Mouse (Mus musculus) kidney, adult 2 months (tissue): ENCODE measurements around the gene Mxd3.

Experiments used
- CTCF ChIP-seq: fragments of 200-500 bp; conservative IDR thresholded peaks from 2 replicates; pipeline ENCODE4 v1.5.1; 2011; ENCODE audit warnings: low read depth, mild to moderate bottlenecking, control low read depth, low read length, moderate library complexity, mixed read lengths; ENCODE audit not compliant: insufficient read depth, insufficient read length
- POLR2A ChIP-seq: fragments of 200-500 bp; IDR thresholded peaks from one replicate; pipeline ENCODE4 v1.6.1; 2011; ENCODE audit warnings: low read depth, low read length, control low read depth

- TF ChIP-seq POLR2A (no peak), CTCF (no peak)
Measured at GRCm38 (mm10) chr13:55330567-55331400, 1.2 kb upstream of the Mxd3 start.
